Mouse (Mus musculus) layer of hippocampus, adult 2 months (tissue): ENCODE measurements at regions not wholly inside any gene's neighbourhood (a gene's known extent, or its start where the extent isn't known, plus 50 kb on each side); places are given as distances from the start of the nearest gene placed in this dataset.
A peak's percentile ranks its signal among the peaks of the same experiment; 100 is the strongest.

Source experiments
- DNase-seq, 2 experiments: peaks; one replicate each; pipeline ENCODE4 v3.0.0; 2022; ENCODE audit warnings: low spot score in 2 of 2
- H3K27ac ChIP-seq: fragments of 200-600 bp; 2 replicates; pipeline ENCODE4 v1.8.1; 2022
- H3K4me3 ChIP-seq: fragments of 200-600 bp; 2 replicates; pipeline ENCODE4 v1.8.1; 2022; ENCODE audit warnings: mild to moderate bottlenecking
- CTCF ChIP-seq: fragments of 200-600 bp; conservative IDR thresholded peaks from 2 replicates; pipeline ENCODE4 v1.8.1; 2022; ENCODE audit warnings: antibody characterized with exemption, mild to moderate bottlenecking, moderate library complexity

DNA sequence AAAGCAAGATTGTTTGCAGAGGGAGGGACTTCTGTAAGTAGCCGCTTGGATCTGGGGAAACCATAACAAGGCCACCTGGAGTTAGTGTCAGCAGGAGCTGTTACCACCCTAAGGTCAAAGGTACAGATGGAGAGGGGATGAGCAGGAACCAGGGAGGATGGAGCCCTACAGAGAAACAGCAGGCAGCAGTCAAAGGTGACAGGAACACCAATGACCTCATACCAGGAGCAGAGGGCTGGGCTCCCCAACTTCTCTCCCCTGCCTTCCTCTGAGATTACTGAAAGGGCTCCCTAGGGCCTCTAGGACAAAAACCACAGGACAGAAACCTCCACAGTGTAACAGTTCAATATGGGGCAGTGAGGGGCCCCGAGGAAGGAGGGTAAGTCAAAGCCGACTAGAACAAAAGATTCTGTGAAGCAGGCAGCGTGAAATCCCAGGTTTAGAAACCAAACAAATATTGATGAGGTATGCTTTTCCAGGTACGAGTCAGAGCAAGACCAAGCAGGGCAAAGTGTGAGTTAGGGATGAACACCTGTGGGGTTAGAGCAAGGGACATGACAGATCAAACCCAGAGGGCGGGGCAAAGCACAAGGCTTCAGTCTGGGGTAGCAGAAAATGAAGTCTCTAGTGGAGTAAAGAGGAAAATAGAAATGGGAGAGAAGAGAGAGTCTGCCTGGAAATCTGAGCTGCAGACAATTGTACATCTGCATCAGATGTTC, 194.4 kb downstream of the Efnb2 start:
- Histone ChIP-seq H3K4me3 (no peak overlapping the region), H3K27ac (no peak overlapping the region)
- no peak for DNase-seq
- TF ChIP-seq CTCF = 0 out of 2 replicates have a peak, but pooled peaks have one; percentile 7

GRCm38 (mm10) chr8:8462455-8462854, 198.6 kb downstream of the Efnb2 start:
- peak overlapping the region; percentile 36; the same call in 1 of the 2 replicates for H3K27ac ChIP-seq
- TF ChIP-seq CTCF = no peak
- DNase-seq = peak; percentile 30 to 49
- H3K4me3 ChIP-seq = no peak overlapping the region

GRCm38 (mm10) chr8:8457536-8457935, 203.5 kb downstream of the Efnb2 start:
- no peak for DNase-seq
- H3K27ac ChIP-seq = no peak overlapping the region
- no peak for TF ChIP-seq CTCF
- H3K4me3 ChIP-seq = no peak overlapping the region

- no peak for DNase-seq
- Histone ChIP-seq H3K4me3 (no peak overlapping the region), H3K27ac (no peak overlapping the region)
- no peak for TF ChIP-seq CTCF
These were observed 207.1 kb downstream of the Efnb2 start for GRCm38 (mm10) chr8:8453944-8454343.

DNA sequence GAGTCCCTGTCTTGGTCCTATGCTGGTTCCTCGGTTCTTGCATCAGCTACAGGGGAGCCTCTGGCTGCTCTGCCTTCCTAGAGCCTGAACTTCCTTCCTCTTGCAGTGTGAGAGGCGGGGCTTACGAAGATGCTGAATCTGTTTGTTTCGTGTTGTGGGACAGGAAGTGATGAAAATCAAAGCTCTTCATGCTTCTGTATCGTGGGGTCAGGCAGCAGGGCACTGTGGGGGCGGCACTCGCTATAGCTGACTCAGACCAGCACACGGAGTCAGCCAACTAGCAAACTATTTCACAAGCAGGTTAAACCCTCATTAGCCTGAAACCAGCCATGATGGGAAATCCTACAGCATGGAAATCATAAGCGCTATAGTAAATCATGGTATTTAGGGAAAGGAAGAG, 208.8 kb downstream of the Efnb2 start:
- DNase-seq = no peak
- Histone ChIP-seq H3K27ac (0 out of 2 replicates have a peak overlapping the region, but pooled peaks have one; percentile 0), H3K4me3 (no peak overlapping the region)
- no peak for TF ChIP-seq CTCF

DNA sequence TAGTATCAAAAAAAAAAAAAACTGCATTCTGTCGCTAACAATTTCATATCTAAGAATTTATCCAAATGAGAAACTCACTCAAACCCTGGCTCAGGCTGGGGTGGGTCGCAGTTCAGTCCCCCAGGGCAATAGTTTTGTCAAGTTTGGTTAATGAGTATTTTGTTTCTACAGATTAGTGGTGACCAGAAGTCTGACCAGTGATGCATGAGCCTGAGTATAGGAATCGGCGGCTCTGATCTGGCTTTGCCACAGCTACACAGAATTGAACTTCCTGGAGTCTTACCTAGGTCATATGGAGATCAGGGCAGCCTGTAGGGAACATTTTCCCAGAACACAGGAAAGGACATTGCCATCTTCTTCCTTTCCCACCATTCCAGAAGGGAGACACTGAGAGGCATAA, 212.1 kb downstream of the Efnb2 start:
- no peak overlapping the region for H3K4me3 ChIP-seq
- no peak for TF ChIP-seq CTCF

DNA sequence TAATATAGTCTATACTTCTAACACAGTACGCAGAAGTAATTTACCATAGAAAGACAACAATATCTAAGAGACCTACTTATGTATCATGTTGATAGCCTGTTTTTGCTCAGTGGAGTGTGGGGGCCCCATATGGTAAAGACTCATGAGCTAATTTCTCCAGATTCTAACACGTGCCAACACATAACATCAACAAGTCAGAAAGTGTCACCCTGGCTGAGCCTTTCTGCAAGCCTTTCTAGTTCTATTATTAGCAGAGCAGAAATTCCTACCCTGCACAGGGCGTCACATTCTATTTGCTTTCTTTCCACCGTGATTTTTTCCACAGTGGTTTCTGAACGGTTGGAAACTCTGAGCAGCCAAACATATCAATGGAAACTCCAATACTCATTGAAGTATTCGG, 219.5 kb downstream of the Efnb2 start:
- no peak for DNase-seq
- Histone ChIP-seq H3K4me3 (no peak overlapping the region), H3K27ac (no peak overlapping the region)
- no peak for TF ChIP-seq CTCF

More for the DNA sequence above, 212.1 kb downstream of the Efnb2 start:
- H3K27ac ChIP-seq = no peak overlapping the region
- no peak for DNase-seq

DNA sequence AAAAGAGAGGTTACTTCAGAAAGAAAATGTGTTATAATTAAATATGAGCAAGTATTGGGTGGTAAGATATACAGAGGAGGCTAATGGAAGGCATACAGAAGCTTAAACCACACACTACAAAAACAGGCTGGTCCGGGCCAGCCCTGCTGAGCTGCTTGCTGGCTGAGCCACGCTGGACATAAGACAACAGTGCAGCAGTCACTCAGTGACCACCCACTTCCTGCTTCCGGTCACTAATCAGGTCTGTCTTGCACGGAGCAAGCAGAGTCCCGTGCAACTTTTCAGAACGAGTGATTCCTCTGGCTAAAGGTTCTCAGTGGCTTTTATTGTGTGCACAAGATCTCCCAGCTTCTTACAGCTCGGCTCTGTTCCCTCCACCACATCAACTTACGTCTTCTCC, 220.1 kb downstream of the Efnb2 start:
- no peak for TF ChIP-seq CTCF
- DNase-seq = no peak
- Histone ChIP-seq H3K4me3 (no peak overlapping the region), H3K27ac (no peak overlapping the region)

DNA sequence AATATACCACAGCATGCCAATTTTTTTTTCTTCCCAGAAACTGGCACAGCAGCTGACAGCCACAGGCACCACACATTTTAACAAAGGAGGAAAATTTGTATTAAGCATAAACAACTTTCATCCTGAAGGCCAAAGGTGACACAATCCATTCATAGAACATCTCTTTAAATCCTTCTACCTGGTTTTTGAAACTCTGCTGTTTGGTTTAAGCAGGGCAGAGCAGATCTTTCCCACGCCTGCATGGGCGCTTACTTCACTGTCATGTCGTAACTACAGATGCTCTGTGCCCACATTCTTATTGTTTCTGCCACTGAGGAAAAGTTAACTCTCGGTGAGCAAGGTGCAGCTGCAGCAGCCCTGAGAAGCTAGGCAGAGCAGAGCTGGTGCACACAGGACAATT, 234.8 kb downstream of the Efnb2 start:
- no peak for TF ChIP-seq CTCF
- DNase-seq = no peak

GRCm38 (mm10) chr8:8423443-8423842, 237.6 kb downstream of the Efnb2 start:
- Histone ChIP-seq H3K4me3 (no peak overlapping the region), H3K27ac (no peak overlapping the region)
- DNase-seq = no peak
- TF ChIP-seq CTCF = no peak

More for the DNA sequence above, 234.8 kb downstream of the Efnb2 start:
- H3K27ac ChIP-seq = no peak overlapping the region
- H3K4me3 ChIP-seq = no peak overlapping the region

- Histone ChIP-seq H3K4me3 (no peak overlapping the region), H3K27ac (no peak overlapping the region)
- DNase-seq = no peak
- TF ChIP-seq CTCF = no peak
These were observed 239.3 kb downstream of the Efnb2 start for GRCm38 (mm10) chr8:8421713-8422112.

GRCm38 (mm10) chr8:8419360-8420330, 241.4 kb downstream of the Efnb2 start:
- no peak overlapping the region for H3K27ac ChIP-seq
- no peak overlapping the region for H3K4me3 ChIP-seq
- DNase-seq = no peak
- no peak for TF ChIP-seq CTCF

DNA sequence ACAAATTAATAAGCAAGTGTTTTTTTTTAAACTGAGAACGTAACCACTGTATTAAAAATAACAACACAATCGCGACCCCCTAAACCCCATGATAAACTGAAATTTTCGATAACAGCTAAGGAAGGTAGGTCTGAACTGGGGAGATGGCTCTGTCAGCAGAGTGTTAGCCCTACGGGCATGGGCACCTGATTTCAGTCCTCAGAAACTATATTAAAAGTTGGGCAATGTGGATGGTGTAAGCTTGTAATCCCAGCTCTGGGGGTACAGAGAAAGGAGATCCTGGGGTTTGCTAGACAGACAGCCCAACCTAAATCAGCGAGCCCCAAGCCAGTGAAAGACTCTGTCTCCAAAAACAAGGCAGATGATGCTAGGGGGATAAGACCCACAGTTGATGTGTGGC, 242.1 kb downstream of the Efnb2 start:
- no peak for DNase-seq
- H3K4me3 ChIP-seq = no peak overlapping the region
- no peak overlapping the region for H3K27ac ChIP-seq
- no peak for TF ChIP-seq CTCF
